Mouse (Mus musculus): ENCODE data around the gene Zfp446. TPM values are rescaled to one million over a fixed set of nuclear protein-coding genes. Genes with fewer than 3 reads are reported as not detected.
A peak's percentile ranks its signal among the peaks of the same experiment; 100 is the strongest.

Zfp446 gene
- polyA plus RNA-seq, 1 experiment from 2014 or later, result 2.9 TPM

GRCm38 (mm10) chr7:12959718-12960117 is 17.9 kb upstream of the Zfp446 start:
- ATAC-seq (ENCODE audit: low read depth) (no peak), DNase-seq (no peak)
- Histone ChIP-seq H3K4me2 (no peak overlapping the region), H3K36me3 (no peaks in the 10 kb centered on the region), H3K4me1 (replicated peaks) (peaks cover 29% of the 10 kb centered on the region), H3K9ac (no peak overlapping the region), H3K4me3 (replicated peaks) (no peak overlapping the region), H3K27ac (no peak overlapping the region; the same call in 1 of the 2 replicates), H3K9me3 (replicated peaks) (no peaks in the 10 kb centered on the region), H3K27me3 (no peaks in the 10 kb centered on the region)
- WGBS (ENCODE audit: insufficient replicate concordance), result 34% methylated on average over 4 of the region's 4 CpGs

DNA sequence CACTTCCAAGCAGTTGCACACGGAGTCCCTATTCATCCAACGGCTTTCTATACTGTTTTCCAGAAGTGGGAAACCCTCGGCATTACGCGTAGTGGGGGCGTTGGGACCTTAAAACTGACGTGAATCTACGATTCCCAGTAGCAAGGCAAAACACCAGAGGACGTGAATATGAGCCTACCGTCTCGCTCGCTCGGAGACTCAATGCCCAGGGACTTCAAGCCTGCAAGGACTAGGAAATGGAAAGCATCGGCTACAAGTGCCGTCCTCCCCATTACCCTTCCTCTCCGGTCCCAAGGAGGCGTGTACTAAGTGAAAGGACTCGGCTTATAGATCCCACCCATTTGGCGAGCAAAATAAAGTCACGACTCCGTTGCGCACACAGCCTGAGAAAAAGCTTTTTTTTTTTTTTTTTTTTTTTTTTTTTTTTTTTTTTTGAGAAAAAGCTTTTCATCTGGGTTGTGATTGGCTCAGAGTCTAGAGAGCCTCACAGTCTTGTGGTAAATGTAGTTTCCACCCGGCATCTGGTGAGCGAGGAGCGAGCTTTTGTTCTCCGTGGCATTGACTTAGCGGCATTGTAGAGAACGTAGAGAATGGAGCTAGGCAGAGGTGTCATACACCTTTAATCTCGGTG is 16.0 kb upstream of the Zfp446 start:
- no peaks in the 10 kb centered on the region for H3K27me3 ChIP-seq
- peak overlapping the region; percentile 71 for H3K9ac ChIP-seq
- peak overlapping the region; percentile 76 for H3K4me2 ChIP-seq
- ATAC-seq (ENCODE audit: low read depth), result peak; percentile 45
- peak; percentile 38 for DNase-seq
- H3K27ac ChIP-seq, result peak overlapping the region; percentile 83
- WGBS (ENCODE audit: insufficient replicate concordance), result 1% methylated on average over 29 of the region's 29 CpGs
- peak overlapping the region; percentile 62 for H3K4me3 ChIP-seq (replicated peaks)
- H3K4me1 ChIP-seq (replicated peaks), result peaks cover 41% of the 10 kb centered on the region
- H3K9me3 ChIP-seq (replicated peaks), result no peaks in the 10 kb centered on the region
- no peaks in the 10 kb centered on the region for H3K36me3 ChIP-seq

- H3K9me3 ChIP-seq (replicated peaks), result no peaks in the 10 kb centered on the region
- H3K27me3 ChIP-seq, result no peaks in the 10 kb centered on the region
- peak; percentile 87 for DNase-seq
- ATAC-seq (ENCODE audit: low read depth), result peak; percentile 93
- H3K27ac ChIP-seq, result peak within 1 kb of the TSS; percentile 93
- under 1% methylated on average over 23 of the region's 23 CpGs for WGBS (ENCODE audit: insufficient replicate concordance)
- peak within 1 kb of the TSS; percentile 79 for H3K4me3 ChIP-seq (replicated peaks)
- H3K36me3 ChIP-seq, result peaks cover 23% of the 10 kb centered on the region
- H3K9ac ChIP-seq, result peak within 1 kb of the TSS; percentile 84
- peak within 1 kb of the TSS; percentile 93 for H3K4me2 ChIP-seq
- H3K4me1 ChIP-seq (replicated peaks), result peaks cover 53% of the 10 kb centered on the region
These were observed 12.0 kb upstream of the Zfp446 start, which contains the start of gene Zfp324 for GRCm38 (mm10) chr7:12965678-12966091. Gene Zfp324 (plus strand): TSS chr7:12965838.

DNA sequence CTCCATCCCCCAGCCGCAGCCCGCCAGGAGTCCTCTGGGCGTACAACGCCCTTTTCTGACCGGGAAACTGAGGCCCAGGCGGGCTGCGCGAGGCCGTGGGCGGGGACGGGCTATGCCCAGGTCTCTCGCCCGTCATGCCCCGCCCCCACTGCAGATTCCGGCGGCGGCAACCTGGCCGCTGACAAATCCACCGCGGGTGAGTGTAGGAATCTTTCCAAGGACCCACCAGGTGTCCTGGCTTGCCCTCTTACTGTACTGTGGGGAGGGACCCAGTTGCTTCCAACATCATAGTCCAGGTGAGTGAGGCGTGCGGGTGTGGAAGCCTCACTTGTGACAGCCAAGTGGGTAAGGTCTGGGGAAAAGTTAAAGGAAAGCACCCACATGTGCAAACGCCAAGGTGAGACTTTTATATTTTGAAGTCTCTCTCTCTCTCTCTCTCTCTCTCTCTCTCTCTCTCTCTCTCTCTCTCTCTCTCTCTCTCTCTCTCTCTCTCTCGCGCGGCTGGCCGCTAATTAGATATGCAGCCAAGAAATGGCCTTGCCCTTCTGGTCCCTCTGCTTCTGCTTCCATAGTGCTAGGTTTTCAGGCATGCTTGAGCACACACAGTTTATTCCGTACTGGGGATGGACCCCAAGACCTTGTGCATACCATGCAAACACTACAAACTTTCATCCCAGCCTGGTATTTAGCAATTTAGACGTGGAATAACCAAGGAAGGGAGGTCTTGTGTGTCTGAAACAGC is 11.4 kb upstream of the Zfp446 start:
- Histone ChIP-seq H3K27me3 (no peaks in the 10 kb centered on the region), H3K4me2 (peak overlapping the region; percentile 93), H3K4me1 (replicated peaks) (peaks cover 48% of the 10 kb centered on the region), H3K9me3 (replicated peaks) (no peaks in the 10 kb centered on the region), H3K9ac (peak overlapping the region; percentile 84), H3K27ac (peak overlapping the region; percentile 93), H3K36me3 (peaks cover 29% of the 10 kb centered on the region), H3K4me3 (replicated peaks) (peak overlapping the region; percentile 79)
- ATAC-seq (ENCODE audit: low read depth) (peak; percentile 85), DNase-seq (peak; percentile 70)
- 1% methylated on average over 29 of the region's 29 CpGs for WGBS (ENCODE audit: insufficient replicate concordance)

DNA sequence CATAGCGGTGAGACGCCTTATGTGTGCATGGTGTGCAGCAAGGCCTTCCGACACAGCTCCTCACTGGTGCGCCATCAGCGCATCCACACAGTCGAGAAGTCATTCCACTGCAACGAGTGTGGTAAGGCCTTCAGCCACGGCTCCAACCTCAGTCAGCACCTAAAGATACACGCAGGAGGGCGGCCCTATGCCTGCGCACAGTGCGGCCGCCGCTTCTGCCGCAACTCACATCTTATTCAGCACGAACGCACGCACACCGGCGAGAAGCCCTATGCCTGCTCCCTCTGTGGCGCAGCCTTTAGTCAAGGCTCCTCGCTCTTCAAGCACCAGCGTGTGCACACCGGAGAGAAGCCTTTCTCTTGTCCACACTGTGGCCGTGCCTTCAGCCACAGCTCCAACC is 6.7 kb upstream of the Zfp446 start:
- no peak overlapping the region for H3K4me2 ChIP-seq
- H3K4me1 ChIP-seq (replicated peaks), result peaks cover 29% of the 10 kb centered on the region
- H3K9ac ChIP-seq, result no peak overlapping the region
- H3K27me3 ChIP-seq, result no peaks in the 10 kb centered on the region
- H3K9me3 ChIP-seq (replicated peaks), result no peaks in the 10 kb centered on the region
- WGBS (ENCODE audit: insufficient replicate concordance), result 88% methylated on average over 25 of the region's 25 CpGs
- ATAC-seq (ENCODE audit: low read depth), result no peak
- no peak for DNase-seq
- H3K4me3 ChIP-seq (replicated peaks), result no peak overlapping the region
- H3K36me3 ChIP-seq, result peaks cover 41% of the 10 kb centered on the region
- H3K27ac ChIP-seq, result no peak overlapping the region

GRCm38 (mm10) chr7:12978931-12979722 is 1.5 kb downstream of the Zfp446 start:
- WGBS (ENCODE audit: insufficient replicate concordance), result 74% methylated on average over 18 of the region's 18 CpGs
- Histone ChIP-seq H3K4me1 (replicated peaks) (peaks cover 32% of the 10 kb centered on the region), H3K36me3 (peaks cover 10% of the 10 kb centered on the region), H3K9ac (peak overlapping the region; percentile 84), H3K9me3 (replicated peaks) (no peaks in the 10 kb centered on the region), H3K4me2 (peak overlapping the region; percentile 94), H3K4me3 (replicated peaks) (peak overlapping the region; percentile 68), H3K27me3 (no peaks in the 10 kb centered on the region), H3K27ac (peak overlapping the region; percentile 94)
- DNase-seq, result no peak
- ATAC-seq (ENCODE audit: low read depth), result no peak

- Histone ChIP-seq H3K27ac (0 out of 2 replicates have a peak overlapping the region, but pooled peaks have one; percentile 94), H3K36me3 (peaks cover 10% of the 10 kb centered on the region), H3K4me3 (replicated peaks) (no peak overlapping the region), H3K4me2 (peak overlapping the region; percentile 94; the same call in 1 of the 2 replicates), H3K9me3 (replicated peaks) (no peaks in the 10 kb centered on the region), H3K9ac (0 out of 2 replicates have a peak overlapping the region, but pooled peaks have one; percentile 0), H3K27me3 (no peaks in the 10 kb centered on the region), H3K4me1 (replicated peaks) (peaks cover 36% of the 10 kb centered on the region)
- no peak for DNase-seq
- 69% methylated on average over 6 of the region's 6 CpGs for WGBS (ENCODE audit: insufficient replicate concordance)
- no peak for ATAC-seq (ENCODE audit: low read depth)
These were observed 2.1 kb downstream of the Zfp446 start for GRCm38 (mm10) chr7:12979776-12980175.

DNA sequence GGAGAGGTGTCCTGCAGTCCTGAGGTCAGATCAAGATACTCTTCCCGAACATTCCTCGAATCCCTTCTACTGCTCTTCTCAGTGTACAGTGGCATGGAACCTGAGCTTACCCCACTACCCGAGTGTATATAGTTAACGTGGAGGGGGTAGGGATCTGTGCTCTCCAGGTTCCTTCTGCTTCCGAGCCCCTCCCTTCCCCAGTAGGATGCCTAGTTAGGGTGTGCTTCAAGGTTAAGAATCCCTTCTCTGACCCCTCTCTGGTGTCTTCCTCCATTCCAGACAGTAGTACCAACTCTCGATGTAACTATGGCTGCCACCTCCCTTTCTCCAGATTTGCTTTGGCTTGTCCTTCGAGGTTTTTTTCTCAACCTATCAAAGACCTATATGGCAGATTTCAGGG is 2.6 kb downstream of the Zfp446 start:
- Histone ChIP-seq H3K9me3 (replicated peaks) (no peaks in the 10 kb centered on the region), H3K27me3 (no peaks in the 10 kb centered on the region), H3K9ac (0 out of 2 replicates have a peak overlapping the region, but pooled peaks have one; percentile 0), H3K4me1 (replicated peaks) (peaks cover 41% of the 10 kb centered on the region), H3K4me2 (no peak overlapping the region), H3K36me3 (peaks cover 10% of the 10 kb centered on the region), H3K4me3 (replicated peaks) (no peak overlapping the region), H3K27ac (no peak overlapping the region; the same call in 1 of the 2 replicates)
- DNase-seq (no peak), ATAC-seq (ENCODE audit: low read depth) (no peak)
- WGBS (ENCODE audit: insufficient replicate concordance), result 81% methylated on average over 7 of the region's 7 CpGs

DNA sequence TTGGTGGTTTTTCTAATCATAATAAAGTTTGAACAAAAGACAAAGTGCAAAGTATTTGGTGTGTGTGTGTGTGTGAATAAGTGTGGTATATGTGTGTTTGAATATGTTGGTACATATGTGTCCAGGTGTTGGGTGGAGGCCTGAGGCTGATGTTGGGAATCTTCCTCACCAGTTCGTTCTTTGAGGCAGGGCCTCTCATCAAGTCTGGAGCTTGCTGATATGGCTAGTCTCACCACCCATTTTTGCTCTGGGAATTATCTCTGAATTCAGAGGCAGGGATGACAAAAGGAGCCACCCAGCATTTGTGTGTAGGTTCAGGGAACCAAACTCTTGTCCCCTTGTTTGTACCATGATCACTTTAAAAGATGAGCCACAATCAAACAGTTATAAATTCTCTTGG is 8.1 kb downstream of the Zfp446 start:
- WGBS (ENCODE audit: insufficient replicate concordance), result 21% methylated on average over 1 of the region's 1 CpGs
- Histone ChIP-seq H3K36me3 (peaks cover 10% of the 10 kb centered on the region), H3K27me3 (no peaks in the 10 kb centered on the region), H3K4me3 (replicated peaks) (no peak overlapping the region), H3K9me3 (replicated peaks) (no peaks in the 10 kb centered on the region), H3K27ac (peak overlapping the region; percentile 81), H3K4me2 (no peak overlapping the region), H3K9ac (no peak overlapping the region), H3K4me1 (replicated peaks) (peaks cover 53% of the 10 kb centered on the region)
- ATAC-seq (ENCODE audit: low read depth) (peak; percentile 69), DNase-seq (peak; percentile 43)

GRCm38 (mm10) chr7:12986906-12987305 is 9.3 kb downstream of the Zfp446 start:
- peak overlapping the region; percentile 85 for H3K27ac ChIP-seq
- peaks cover 9% of the 10 kb centered on the region for H3K36me3 ChIP-seq
- H3K4me1 ChIP-seq (replicated peaks), result peaks cover 53% of the 10 kb centered on the region
- no peaks in the 10 kb centered on the region for H3K27me3 ChIP-seq
- WGBS (ENCODE audit: insufficient replicate concordance), result 69% methylated on average over 8 of the region's 8 CpGs
- ATAC-seq (ENCODE audit: low read depth) (no peak), DNase-seq (no peak)
- H3K9ac ChIP-seq, result no peak overlapping the region
- H3K9me3 ChIP-seq (replicated peaks), result no peaks in the 10 kb centered on the region
- H3K4me2 ChIP-seq, result peak overlapping the region; percentile 30; the same call in 1 of the 2 replicates
- no peak overlapping the region for H3K4me3 ChIP-seq (replicated peaks)

All from liver, embryonic 13.5 days (tissue).